Mouse (Mus musculus): Measurements from ENCODE around the gene Nlrc4.

Gene Nlrc4

GRCm38 (mm10) chr17:74424401-74425005, 34.4 kb downstream of the Nlrc4 start:
- DNase-seq: no peak

GRCm38 (mm10) chr17:74420656-74421055, 38.3 kb downstream of the Nlrc4 start:
- no peak for DNase-seq

GRCm38 (mm10) chr17:74418171-74418570, 40.8 kb downstream of the Nlrc4 start:
- DNase-seq: no peak

- no peak for DNase-seq
These were observed 42.0 kb downstream of the Nlrc4 start for GRCm38 (mm10) chr17:74416841-74417360.

GRCm38 (mm10) chr17:74414671-74415070, 44.3 kb downstream of the Nlrc4 start:
- no peak for DNase-seq

GRCm38 (mm10) chr17:74413324-74413723, 45.6 kb downstream of the Nlrc4 start:
- no peak for DNase-seq

GRCm38 (mm10) chr17:74409722-74410121, 49.2 kb downstream of the Nlrc4 start:
- no peak for DNase-seq

GRCm38 (mm10) chr17:74406487-74406886, 52.5 kb downstream of the Nlrc4 start:
- no peak for DNase-seq

- DNase-seq: no peak
These were observed 56.3 kb downstream of the Nlrc4 start for GRCm38 (mm10) chr17:74402486-74403222.

- no peak for DNase-seq
These were observed 61.8 kb downstream of the Nlrc4 start for GRCm38 (mm10) chr17:74397173-74397572.

GRCm38 (mm10) chr17:74396766-74397165, 62.2 kb downstream of the Nlrc4 start:
- no peak for DNase-seq

- DNase-seq: peak; percentile 96
These were observed 63.4 kb downstream of the Nlrc4 start, which contains the start of gene Slc30a6 for GRCm38 (mm10) chr17:74395383-74396065. Gene Slc30a6 (plus strand): TSS chr17:74395608.

- DNase-seq: peak in 1 of 2 experiments; percentile 5
These were observed 64.1 kb downstream of the Nlrc4 start for GRCm38 (mm10) chr17:74394855-74395254.

GRCm38 (mm10) chr17:74394381-74394780, 64.6 kb downstream of the Nlrc4 start:
- no peak for DNase-seq

- DNase-seq: no peak
These were observed 69.1 kb downstream of the Nlrc4 start for GRCm38 (mm10) chr17:74389847-74390246.

- DNase-seq: no peak
These were observed 72.3 kb downstream of the Nlrc4 start for GRCm38 (mm10) chr17:74386657-74387056.

- no peak for DNase-seq
These were observed 82.0 kb downstream of the Nlrc4 start for GRCm38 (mm10) chr17:74376916-74377315.

All from lung, postnatal 4 days (tissue).